Mouse (Mus musculus): ENCODE measurements around the gene Sebox. TPM values are rescaled to one million over a fixed set of nuclear protein-coding genes. Genes with fewer than 3 reads are reported as not detected.

Gene Sebox
- polyA plus RNA-seq, 1 experiment from 2014 or later = not detected

DNA sequence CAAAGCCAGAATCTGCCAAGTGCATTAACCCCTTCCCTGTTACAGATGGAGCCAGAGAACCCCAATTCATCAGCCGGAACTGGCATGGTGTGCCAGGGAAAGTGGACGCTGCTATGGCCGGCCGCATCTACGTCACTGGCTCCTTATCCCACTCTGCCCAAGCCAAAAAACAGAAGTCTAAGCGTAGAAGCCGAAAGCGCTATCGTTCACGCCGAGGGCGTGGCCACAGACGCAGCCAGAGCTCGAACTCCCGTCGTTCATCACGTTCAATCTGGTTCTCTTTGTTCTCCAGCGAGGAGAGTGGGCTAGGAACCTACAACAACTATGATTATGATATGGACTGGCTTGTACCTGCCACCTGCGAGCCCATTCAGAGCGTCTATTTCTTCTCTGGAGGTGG is 1.7 kb upstream of the Sebox start:
- WGBS = 87% methylated on average over 20 of the region's 20 CpGs
- Histone ChIP-seq H3K36me3 (replicated peaks) (peaks cover 17% of the 10 kb centered on the region), H3K9me3 (no peaks in the 10 kb centered on the region), H3K27me3 (ENCODE audit: poor library complexity, severe bottlenecking) (peaks cover 43% of the 10 kb centered on the region), H3K4me3 (no peak overlapping the region), H3K27ac (no peak overlapping the region), H3K4me1 (peaks cover 37% of the 10 kb centered on the region)
- DNase-seq (ENCODE audit: extremely low spot score, low spot score) = no peak

DNA sequence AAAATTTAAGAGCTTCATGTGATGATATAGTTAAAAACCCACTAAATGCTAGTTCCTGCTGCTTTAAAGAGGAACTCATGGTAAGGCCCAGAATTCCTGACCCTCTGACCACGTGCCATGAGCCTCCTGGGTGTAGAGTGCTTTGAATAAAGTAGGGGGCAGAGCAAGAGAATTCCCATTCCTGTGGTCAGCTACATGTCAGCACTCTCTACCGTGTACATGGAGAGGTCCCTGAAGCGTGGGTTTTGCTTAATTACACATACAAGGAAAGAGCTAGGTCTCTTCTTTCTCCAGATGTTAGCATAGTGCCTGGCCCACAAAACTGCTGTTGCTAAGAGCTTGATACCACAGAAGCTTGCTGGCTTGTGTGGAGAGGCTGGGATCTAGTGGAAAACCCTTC is 2.2 kb downstream of the Sebox start:
- H3K4me3 ChIP-seq = no peak overlapping the region
- no peaks in the 10 kb centered on the region for H3K9me3 ChIP-seq
- H3K4me1 ChIP-seq = 0 out of 2 replicates have a peak, but pooled peaks cover 2% of the 10 kb centered on the region
- no peak overlapping the region for H3K27ac ChIP-seq
- H3K27me3 ChIP-seq (ENCODE audit: poor library complexity, severe bottlenecking) = peaks cover 12% of the 10 kb centered on the region
- no peak for DNase-seq (ENCODE audit: extremely low spot score, low spot score)
- 88% methylated on average over 3 of the region's 3 CpGs for WGBS
- H3K36me3 ChIP-seq (replicated peaks) = peaks cover 54% of the 10 kb centered on the region

DNA sequence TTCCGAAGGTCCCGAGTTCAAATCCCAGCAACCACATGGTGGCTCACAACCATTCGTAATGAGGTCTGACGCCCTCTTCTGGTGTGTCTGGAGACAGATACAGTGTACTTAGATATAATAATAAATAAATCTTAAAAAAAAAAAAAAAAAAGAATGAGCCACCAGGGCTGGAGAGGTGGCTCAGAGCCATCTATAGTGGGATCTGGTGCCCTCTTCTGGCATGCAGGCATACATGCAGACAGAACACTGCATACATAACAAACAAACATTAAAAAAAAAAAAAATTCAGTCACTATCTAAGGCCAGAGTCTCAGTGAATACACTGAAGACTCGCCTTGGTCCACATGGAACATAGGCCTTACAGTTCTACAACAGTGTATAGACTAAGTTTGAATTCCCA is 5.9 kb downstream of the Sebox start:
- Histone ChIP-seq H3K27me3 (ENCODE audit: poor library complexity, severe bottlenecking) (no peaks in the 10 kb centered on the region), H3K27ac (no peak overlapping the region), H3K36me3 (replicated peaks) (peaks cover 60% of the 10 kb centered on the region), H3K9me3 (no peaks in the 10 kb centered on the region), H3K4me1 (peaks cover 21% of the 10 kb centered on the region), H3K4me3 (no peak overlapping the region)
- DNase-seq (ENCODE audit: extremely low spot score, low spot score) = no peak
- WGBS = 75% methylated on average over 5 of the region's 5 CpGs

DNA sequence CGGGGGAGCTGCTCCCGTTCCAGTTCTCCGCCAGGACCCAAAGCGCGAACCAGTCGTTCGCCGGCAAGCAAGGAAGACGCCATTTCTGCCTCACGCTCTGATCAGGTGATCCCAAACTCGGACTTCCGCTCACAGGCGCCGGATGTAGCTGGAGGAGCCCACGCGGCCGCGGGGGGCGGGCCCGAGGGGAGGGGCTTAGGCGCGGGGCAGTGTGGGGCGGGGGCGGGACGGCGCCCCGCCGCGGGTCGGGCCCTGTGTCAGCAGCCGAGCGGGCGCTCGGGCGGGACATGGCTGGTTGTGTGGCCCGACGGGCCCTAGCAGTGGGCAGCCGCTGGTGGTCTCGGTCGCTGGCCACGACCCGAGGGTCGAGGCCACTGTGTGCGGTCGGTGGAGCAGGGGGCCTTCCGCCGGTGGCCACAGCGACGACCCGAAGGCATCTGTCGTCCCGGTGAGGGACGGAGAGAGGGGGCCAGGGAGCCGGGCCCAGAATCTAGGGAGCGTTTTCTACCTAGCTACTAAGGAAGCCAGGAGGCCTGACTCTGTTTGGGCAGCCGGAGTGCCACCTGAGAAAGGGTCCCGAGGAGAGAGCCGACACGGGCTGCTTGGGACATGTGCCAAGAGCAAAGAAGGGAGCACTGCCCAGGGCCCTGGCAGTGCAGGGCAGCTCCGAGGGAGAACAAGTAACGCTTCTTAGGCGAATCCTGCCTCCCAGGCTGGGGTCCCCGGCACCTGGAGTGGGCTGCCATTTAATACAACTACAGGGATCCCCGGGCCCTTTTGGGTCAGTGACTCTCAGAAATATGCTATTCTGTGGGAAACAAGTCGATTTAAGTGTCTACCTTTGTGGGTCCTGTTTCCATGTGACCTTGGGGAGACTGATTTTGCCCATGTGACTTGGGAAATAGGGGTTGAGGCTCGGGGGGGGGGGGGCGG is 9.0 kb downstream of the Sebox start, which contains the start of the genes Tmem199 and Poldip2:
TSS of gene Tmem199 (minus strand) at position 148 of the 933 bp plus-strand sequence.
TSS of gene Poldip2 (plus strand) at position 169 of the 933 bp plus-strand sequence.
- peak; percentile 94 for DNase-seq (ENCODE audit: extremely low spot score, low spot score)
- under 1% methylated on average over 67 of the region's 67 CpGs for whole genome bisulfite sequencing
- H3K36me3 ChIP-seq (replicated peaks) = peaks cover 64% of the 10 kb centered on the region
- H3K27ac ChIP-seq = peak within 1 kb of the TSS; percentile 96
- no peaks in the 10 kb centered on the region for H3K27me3 ChIP-seq (ENCODE audit: poor library complexity, severe bottlenecking)
- peak within 1 kb of the TSS; percentile 89 for H3K4me3 ChIP-seq
- H3K9me3 ChIP-seq = no peaks in the 10 kb centered on the region
- H3K4me1 ChIP-seq = peaks cover 21% of the 10 kb centered on the region

DNA sequence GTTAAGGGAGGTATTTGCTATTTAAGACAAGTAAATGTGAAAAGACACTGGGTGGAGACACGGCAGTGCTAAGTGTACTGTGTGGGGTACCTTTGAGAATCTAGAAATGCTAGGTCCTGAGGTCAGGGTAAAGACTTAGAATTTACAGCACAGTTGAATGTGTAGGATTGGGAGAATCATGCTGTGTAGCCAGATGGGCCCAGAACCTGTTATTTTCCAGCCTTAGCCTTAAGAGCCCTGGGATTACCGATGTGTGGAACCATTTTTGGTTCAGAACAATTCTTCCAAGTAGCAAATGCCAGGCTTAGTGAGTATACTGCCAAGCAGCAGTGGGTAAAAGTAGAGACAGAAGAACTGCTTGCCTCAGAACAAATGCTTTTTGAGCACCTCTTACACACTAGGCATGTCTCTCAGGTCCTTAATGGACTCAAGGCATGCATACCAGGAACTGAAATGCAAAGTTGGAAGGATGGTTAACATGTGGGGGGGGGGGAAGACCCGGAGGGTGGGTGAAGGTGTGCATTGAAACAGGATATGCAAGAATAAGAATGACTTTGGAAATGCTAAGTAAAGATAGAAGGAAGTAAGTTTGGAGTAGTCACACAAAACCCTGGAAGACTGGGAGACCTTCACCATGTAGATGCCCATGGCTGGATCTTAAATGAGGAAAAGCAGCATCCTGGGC is 10.0 kb downstream of the Sebox start:
- H3K27me3 ChIP-seq (ENCODE audit: poor library complexity, severe bottlenecking) = no peaks in the 10 kb centered on the region
- peaks cover 64% of the 10 kb centered on the region for H3K36me3 ChIP-seq (replicated peaks)
- no peak for DNase-seq (ENCODE audit: extremely low spot score, low spot score)
- 81% methylated on average over 3 of the region's 3 CpGs for WGBS
- peak overlapping the region; percentile 89 for H3K4me3 ChIP-seq
- peaks cover 21% of the 10 kb centered on the region for H3K4me1 ChIP-seq
- peak overlapping the region; percentile 96; the same call in 1 of the 2 replicates for H3K27ac ChIP-seq
- no peaks in the 10 kb centered on the region for H3K9me3 ChIP-seq

DNA sequence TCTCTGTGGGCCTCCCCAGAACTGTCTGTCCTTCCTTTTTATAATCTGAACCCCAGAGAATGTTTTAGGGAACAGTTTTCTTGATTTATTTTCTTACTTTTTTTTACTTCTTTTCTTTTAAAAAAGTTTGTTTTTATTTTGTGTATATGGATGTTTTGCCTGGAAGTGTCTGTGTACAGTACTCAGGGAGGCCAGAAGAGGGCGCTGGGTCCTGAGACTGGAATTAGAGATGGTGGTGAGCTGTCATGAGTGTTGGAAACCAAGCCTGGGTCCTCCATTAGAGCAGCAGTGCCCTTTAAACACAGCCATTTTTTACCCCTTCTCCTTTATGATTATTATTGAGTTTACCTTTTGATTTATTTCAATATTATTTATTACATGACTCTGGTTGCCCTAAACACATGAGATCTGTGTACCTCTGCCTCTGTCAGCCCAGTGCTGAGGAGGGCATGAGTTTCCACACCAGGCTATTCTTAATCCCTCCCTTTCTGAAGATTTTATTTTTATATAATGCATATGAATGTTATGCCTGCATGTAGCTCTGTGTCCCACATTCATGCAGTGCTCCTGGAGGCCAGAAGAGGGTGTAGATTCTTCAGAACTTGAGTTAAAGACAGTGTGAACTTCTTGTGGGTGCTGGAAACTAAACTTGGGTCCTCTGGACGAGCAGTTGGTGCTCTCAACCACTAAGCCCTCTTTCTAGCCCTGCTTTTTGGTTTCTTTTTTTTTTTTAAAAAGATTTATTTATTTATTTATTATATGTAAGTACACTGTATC is 12.5 kb downstream of the Sebox start:
- H3K9me3 ChIP-seq = no peaks in the 10 kb centered on the region
- no peak for DNase-seq (ENCODE audit: extremely low spot score, low spot score)
- no peaks in the 10 kb centered on the region for H3K27me3 ChIP-seq (ENCODE audit: poor library complexity, severe bottlenecking)
- WGBS = 63% methylated on average over 2 of the region's 2 CpGs
- peaks cover 20% of the 10 kb centered on the region for H3K4me1 ChIP-seq
- H3K4me3 ChIP-seq = no peak overlapping the region
- peaks cover 69% of the 10 kb centered on the region for H3K36me3 ChIP-seq (replicated peaks)
- no peak overlapping the region for H3K27ac ChIP-seq

DNA sequence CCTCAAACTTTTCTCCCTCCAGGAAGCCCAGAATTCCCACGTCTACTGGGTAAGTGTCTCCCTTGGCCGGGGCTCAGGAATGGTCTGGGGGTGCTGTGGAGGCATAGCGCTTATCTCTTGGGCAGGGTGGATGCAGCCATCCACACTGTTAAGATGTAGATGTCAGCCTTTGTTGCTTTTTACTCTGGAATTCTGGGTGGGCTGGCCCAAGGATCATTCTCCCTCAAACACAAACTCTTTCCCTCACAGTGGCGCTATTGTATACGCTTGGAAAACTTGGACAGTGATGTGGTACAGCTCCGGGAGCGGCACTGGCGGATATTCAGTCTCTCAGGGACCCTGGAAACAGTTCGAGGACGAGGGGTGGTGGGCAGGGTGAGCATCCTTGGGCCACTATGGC is 15.7 kb downstream of the Sebox start:
- WGBS = 96% methylated on average over 10 of the region's 10 CpGs
- Histone ChIP-seq H3K27me3 (ENCODE audit: poor library complexity, severe bottlenecking) (no peaks in the 10 kb centered on the region), H3K27ac (no peak overlapping the region), H3K4me3 (no peak overlapping the region), H3K4me1 (peaks cover 3% of the 10 kb centered on the region; the same call in 1 of the 2 replicates), H3K9me3 (no peaks in the 10 kb centered on the region), H3K36me3 (replicated peaks) (peaks cover 97% of the 10 kb centered on the region)
- DNase-seq (ENCODE audit: extremely low spot score, low spot score) = no peak

DNA sequence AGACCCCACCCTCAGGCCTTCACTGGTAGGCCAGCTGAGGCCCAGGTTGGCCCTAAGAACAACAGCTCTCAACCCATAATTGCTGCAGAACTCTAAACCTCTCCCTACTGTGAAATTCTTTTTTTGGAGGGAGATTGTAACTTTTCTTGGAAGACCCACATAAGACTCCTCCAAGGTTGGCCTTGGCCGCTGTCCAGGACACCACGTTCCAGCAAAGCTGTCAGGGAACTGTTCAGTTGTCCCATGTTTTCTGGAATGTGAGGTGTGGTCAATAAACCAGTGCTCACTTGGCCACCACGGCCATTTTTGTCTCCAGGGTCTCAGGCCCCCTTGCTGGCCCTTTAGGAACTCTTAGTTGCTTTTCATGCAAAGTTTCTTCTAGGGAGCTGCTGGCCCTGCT is 18.6 kb downstream of the Sebox start:
- Histone ChIP-seq H3K4me3 (no peak overlapping the region), H3K36me3 (replicated peaks) (peaks cover 97% of the 10 kb centered on the region), H3K4me1 (peaks cover 3% of the 10 kb centered on the region; the same call in 1 of the 2 replicates), H3K27ac (no peak overlapping the region), H3K9me3 (no peaks in the 10 kb centered on the region), H3K27me3 (ENCODE audit: poor library complexity, severe bottlenecking) (no peaks in the 10 kb centered on the region)
- DNase-seq (ENCODE audit: extremely low spot score, low spot score) = no peak
- 97% methylated on average over 3 of the region's 3 CpGs for WGBS

DNA sequence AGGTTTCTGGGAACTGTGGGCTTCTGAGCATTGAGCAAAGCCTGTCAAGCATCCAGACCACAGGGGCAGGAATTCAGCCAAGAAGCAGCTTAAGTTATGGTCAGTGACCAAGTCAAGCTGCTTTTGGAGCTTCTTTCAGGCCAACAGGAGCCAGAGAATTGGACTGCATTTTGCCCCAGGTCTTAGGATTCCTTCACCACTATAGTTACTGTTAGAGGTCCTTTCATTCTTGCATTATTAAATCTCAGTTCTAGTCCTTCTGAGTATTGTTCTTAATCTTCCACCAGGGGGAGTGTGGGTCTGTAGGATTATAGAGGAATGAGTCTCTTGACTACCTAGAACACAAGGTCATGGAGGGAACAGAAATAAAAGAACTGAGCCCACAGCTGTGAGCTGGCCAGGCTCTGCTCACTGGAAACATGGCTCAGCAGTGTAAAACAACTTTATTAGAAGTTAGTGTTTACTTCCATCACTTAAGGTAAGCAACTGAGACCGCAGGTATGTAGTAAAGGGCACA is 19.3 kb downstream of the Sebox start:
- WGBS = 93% methylated on average over 1 of the region's 1 CpGs
- peaks cover 100% of the 10 kb centered on the region for H3K36me3 ChIP-seq (replicated peaks)
- DNase-seq (ENCODE audit: extremely low spot score, low spot score) = no peak
- peaks cover 3% of the 10 kb centered on the region; the same call in 1 of the 2 replicates for H3K4me1 ChIP-seq
- H3K27ac ChIP-seq = no peak overlapping the region
- no peaks in the 10 kb centered on the region for H3K9me3 ChIP-seq
- H3K27me3 ChIP-seq (ENCODE audit: poor library complexity, severe bottlenecking) = no peaks in the 10 kb centered on the region
- H3K4me3 ChIP-seq = no peak overlapping the region

DNA sequence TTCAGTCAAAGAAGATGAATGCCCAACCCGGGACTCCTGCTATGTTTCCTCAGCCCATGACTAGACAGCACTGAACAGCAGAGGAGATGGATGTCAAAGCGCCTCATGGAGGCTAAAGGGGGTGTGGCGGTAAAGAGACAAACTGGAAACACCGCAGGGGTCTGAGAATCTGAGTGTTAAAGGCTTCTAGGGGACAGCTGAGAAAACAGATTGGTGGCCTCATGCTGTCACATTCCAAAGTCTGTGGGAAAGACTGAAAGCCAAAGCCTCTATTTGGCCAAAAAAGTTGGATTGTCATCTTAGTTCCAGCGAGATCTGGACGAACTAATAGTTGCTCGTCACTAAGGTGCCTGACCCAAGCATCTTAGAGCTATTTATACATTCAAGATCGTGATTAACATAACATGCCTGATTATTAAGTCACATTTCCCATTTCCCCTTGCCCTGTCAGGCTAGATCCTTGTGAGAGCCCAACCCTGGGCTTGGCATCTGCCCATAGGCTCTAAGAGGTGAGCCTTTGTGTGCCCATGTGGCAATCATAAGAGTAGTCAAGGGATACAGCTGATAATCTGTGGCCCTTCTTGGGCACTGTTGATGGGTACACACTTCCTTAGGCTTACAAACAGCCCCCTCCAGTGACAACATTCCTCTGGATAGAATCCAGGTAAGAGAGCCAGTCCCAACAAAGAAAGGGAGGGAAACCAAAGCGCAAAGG is 20.2 kb downstream of the Sebox start:
- no peaks in the 10 kb centered on the region for H3K27me3 ChIP-seq (ENCODE audit: poor library complexity, severe bottlenecking)
- DNase-seq (ENCODE audit: extremely low spot score, low spot score) = no peak
- H3K9me3 ChIP-seq = no peaks in the 10 kb centered on the region
- H3K27ac ChIP-seq = no peak overlapping the region
- H3K36me3 ChIP-seq (replicated peaks) = peaks cover 100% of the 10 kb centered on the region
- H3K4me1 ChIP-seq = peaks cover 3% of the 10 kb centered on the region; the same call in 1 of the 2 replicates
- H3K4me3 ChIP-seq = no peak overlapping the region
- WGBS = 87% methylated on average over 9 of the region's 9 CpGs

DNA sequence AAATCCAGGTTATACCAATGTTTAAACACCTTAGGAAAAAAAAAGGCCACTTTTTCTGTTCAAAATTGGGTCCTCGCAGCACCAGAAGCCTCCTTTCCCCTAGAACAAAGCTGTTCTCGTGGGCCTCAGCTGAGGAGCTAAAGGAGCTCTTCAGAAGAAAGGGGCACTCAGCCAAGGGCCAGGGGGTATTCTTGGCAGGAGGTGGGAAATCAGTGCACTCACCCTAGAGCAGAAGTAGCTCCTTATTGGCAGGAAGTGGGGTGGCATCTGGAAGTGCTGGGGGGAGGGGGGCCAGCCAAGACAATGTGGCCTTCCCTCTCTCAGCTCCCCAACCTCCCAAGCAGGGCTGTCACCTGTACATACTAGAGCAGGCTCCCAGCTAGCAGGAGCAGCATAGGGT is 21.6 kb downstream of the Sebox start:
- DNase-seq (ENCODE audit: extremely low spot score, low spot score) = no peak
- Histone ChIP-seq H3K4me1 (peaks cover 3% of the 10 kb centered on the region; the same call in 1 of the 2 replicates), H3K9me3 (no peaks in the 10 kb centered on the region), H3K4me3 (no peak overlapping the region), H3K36me3 (replicated peaks) (peaks cover 100% of the 10 kb centered on the region), H3K27me3 (ENCODE audit: poor library complexity, severe bottlenecking) (no peaks in the 10 kb centered on the region), H3K27ac (no peak overlapping the region)
- WGBS = 85% methylated on average over 2 of the region's 2 CpGs

DNA sequence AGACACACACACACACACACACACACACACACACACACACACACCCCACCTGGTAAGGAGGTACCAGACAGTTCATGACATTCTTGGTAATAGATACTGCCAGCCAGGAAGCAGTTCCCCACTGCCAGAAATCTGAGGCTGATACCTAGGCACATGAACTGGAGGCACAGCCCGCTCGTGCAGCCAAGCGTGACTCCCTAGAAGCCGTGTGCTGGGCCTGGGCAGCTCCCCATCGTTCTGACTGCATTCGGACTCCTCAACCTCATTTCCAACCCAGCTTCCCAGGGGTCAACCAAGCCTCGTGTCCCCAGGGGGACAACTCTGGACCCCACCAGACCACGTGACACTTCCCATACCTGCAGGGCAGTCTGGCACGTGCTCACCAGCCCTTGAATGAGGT is 25.5 kb downstream of the Sebox start:
- Histone ChIP-seq H3K9me3 (no peaks in the 10 kb centered on the region), H3K27ac (no peak overlapping the region), H3K27me3 (ENCODE audit: poor library complexity, severe bottlenecking) (no peaks in the 10 kb centered on the region), H3K4me3 (no peak overlapping the region), H3K4me1 (no peaks in the 10 kb centered on the region), H3K36me3 (replicated peaks) (peaks cover 94% of the 10 kb centered on the region)
- 87% methylated on average over 9 of the region's 9 CpGs for WGBS
- no peak for DNase-seq (ENCODE audit: extremely low spot score, low spot score)
